Mouse (Mus musculus): Measurements from ENCODE around the gene Ccdc153. TPM values are rescaled to one million over a fixed set of nuclear protein-coding genes. Genes with fewer than 3 reads are reported as not detected.

The Ccdc153 gene
- total RNA-seq (2021) = 1 to 10 TPM in 1 of 2 experiments, under 1 TPM in 1; 0.69 to 1.9 TPM

- no peak for DNase-seq (ENCODE audit: extremely low spot score in 1 of 2, low spot score in 2 of 2)
Measured at GRCm38 (mm10) chr9:44240399-44240798, at the start of gene Ccdc153. Gene Ccdc153 (plus strand): TSS chr9:44240676.

GRCm38 (mm10) chr9:44191166-44191565 lies 49.3 kb upstream of the Ccdc153 start:
- intact Hi-C loops (cut with DNase I) = no loop called here
- DNase-seq (ENCODE audit: extremely low spot score in 1 of 2, low spot score in 2 of 2) = no peak

More at GRCm38 (mm10) chr9:44240399-44240798, at the start of gene Ccdc153:
- intact Hi-C loops (cut with DNase I) = no loop called here

GRCm38 (mm10) chr9:44192312-44192711 lies 48.2 kb upstream of the Ccdc153 start:
- DNase-seq (ENCODE audit: extremely low spot score in 1 of 2, low spot score in 2 of 2) = no peak
- intact Hi-C loops (cut with DNase I) = no loop called here

- intact Hi-C loops (cut with DNase I) = no loop called here
Measured at GRCm38 (mm10) chr9:44192794-44193193, 47.7 kb upstream of the Ccdc153 start.

GRCm38 (mm10) chr9:44194000-44194399 lies 46.5 kb upstream of the Ccdc153 start:
- no peak for DNase-seq (ENCODE audit: extremely low spot score in 1 of 2, low spot score in 2 of 2)
- intact Hi-C loops (cut with DNase I) = no loop called here

More at GRCm38 (mm10) chr9:44192794-44193193, 47.7 kb upstream of the Ccdc153 start:
- DNase-seq (ENCODE audit: extremely low spot score in 1 of 2, low spot score in 2 of 2) = no peak

GRCm38 (mm10) chr9:44196354-44196753 lies 44.1 kb upstream of the Ccdc153 start:
- intact Hi-C loops (cut with DNase I) = no loop called here
- DNase-seq (ENCODE audit: extremely low spot score in 1 of 2, low spot score in 2 of 2) = no peak

- intact Hi-C loops (cut with DNase I) = no loop called here
- no peak for DNase-seq (ENCODE audit: extremely low spot score in 1 of 2, low spot score in 2 of 2)
Measured at GRCm38 (mm10) chr9:44199166-44199565, 41.3 kb upstream of the Ccdc153 start.

GRCm38 (mm10) chr9:44199580-44199979 lies 40.9 kb upstream of the Ccdc153 start:
- intact Hi-C loops (cut with DNase I) = no loop called here

GRCm38 (mm10) chr9:44200458-44200857 lies 40.0 kb upstream of the Ccdc153 start:
- intact Hi-C loops (cut with DNase I) = no loop called here
- DNase-seq (ENCODE audit: extremely low spot score in 1 of 2, low spot score in 2 of 2) = no peak

More at GRCm38 (mm10) chr9:44199580-44199979, 40.9 kb upstream of the Ccdc153 start:
- DNase-seq (ENCODE audit: extremely low spot score in 1 of 2, low spot score in 2 of 2) = no peak

GRCm38 (mm10) chr9:44207840-44208239 lies 32.6 kb upstream of the Ccdc153 start:
- no peak for DNase-seq (ENCODE audit: extremely low spot score in 1 of 2, low spot score in 2 of 2)
- intact Hi-C loops (cut with DNase I) = no loop called here

GRCm38 (mm10) chr9:44209416-44209815 lies 31.1 kb upstream of the Ccdc153 start:
- DNase-seq (ENCODE audit: extremely low spot score in 1 of 2, low spot score in 2 of 2) = no peak
- intact Hi-C loops (cut with DNase I) = no loop called here

GRCm38 (mm10) chr9:44212406-44212805 lies 28.1 kb upstream of the Ccdc153 start:
- no peak for DNase-seq (ENCODE audit: extremely low spot score in 1 of 2, low spot score in 2 of 2)
- intact Hi-C loops (cut with DNase I) = no loop called here

GRCm38 (mm10) chr9:44213538-44213937 lies 26.9 kb upstream of the Ccdc153 start:
- intact Hi-C loops (cut with DNase I) = no loop called here
- DNase-seq (ENCODE audit: extremely low spot score in 1 of 2, low spot score in 2 of 2) = no peak

- intact Hi-C loops (cut with DNase I) = no loop called here
- DNase-seq (ENCODE audit: extremely low spot score in 1 of 2, low spot score in 2 of 2) = no peak
Measured at GRCm38 (mm10) chr9:44225993-44226392, 14.5 kb upstream of the Ccdc153 start.

- intact Hi-C loops (cut with DNase I) = loop anchor here (10.0 kb wide), 3 partner anchors 47 to 247 kb away; partner anchors contain the start of gene Mcam
- no peak for DNase-seq (ENCODE audit: extremely low spot score in 1 of 2, low spot score in 2 of 2)
Measured at GRCm38 (mm10) chr9:44231609-44232008, 8.9 kb upstream of the Ccdc153 start.

- DNase-seq (ENCODE audit: extremely low spot score in 1 of 2, low spot score in 2 of 2) = no peak
- intact Hi-C loops (cut with DNase I) = loop anchor here (10.0 kb wide), 3 partner anchors 48 to 248 kb away; partner anchors contain the start of gene Mcam
Measured at GRCm38 (mm10) chr9:44233021-44233801, 7.3 kb upstream of the Ccdc153 start.

GRCm38 (mm10) chr9:44233802-44234478 lies 6.5 kb upstream of the Ccdc153 start, which contains the start of gene Cbl:
Gene Cbl (minus strand): TSS chr9:44234049.
- DNase-seq (ENCODE audit: extremely low spot score in 1 of 2, low spot score in 2 of 2) = peak; percentile 98 to 99
- intact Hi-C loops (cut with DNase I) = loop anchor here (10.0 kb wide), 3 partner anchors 49 to 249 kb away; partner anchors contain the start of gene Mcam

GRCm38 (mm10) chr9:44234479-44235427 lies 5.7 kb upstream of the Ccdc153 start:
- intact Hi-C loops (cut with DNase I) = loop anchor here (10.0 kb wide), 3 partner anchors 50 to 250 kb away; partner anchors contain the start of gene Mcam
- DNase-seq (ENCODE audit: extremely low spot score in 1 of 2, low spot score in 2 of 2) = peak in 1 of 2 experiments; percentile 79

Data from left cerebral cortex, postnatal 10 days (tissue).